Mouse (Mus musculus) liver, embryonic 14.5 days (tissue): ENCODE results near the gene Zfp202. TPM values are rescaled to one million over a fixed set of nuclear protein-coding genes. Genes with fewer than 3 reads are reported as not detected.

Experiments used
- ATAC-seq: fragments of 200-750 bp; cut with Nextera tagmentation; 2 replicates; pipeline ENCODE4 v1.8.0; 2017; ENCODE audit warnings: moderate number of reproducible peaks, mild to moderate bottlenecking, moderate library complexity; ENCODE audit not compliant: insufficient read depth
- DNase-seq, 3 experiments: peaks; one replicate each; pipeline ENCODE4 v3.0.0-alpha.2; 2012 to 2013; ENCODE audit warnings: low read depth in 3 of 3, low spot score in 3 of 3
- H3K27ac ChIP-seq: fragments of 300-500 bp; sonication (generic); 2 replicates; pipeline ENCODE4 v1.5.1; 2014; ENCODE audit warnings: moderate library complexity, mild to moderate bottlenecking, control low read depth, inconsistent platforms
- H3K27me3 ChIP-seq: fragments of 300-500 bp; sonication (generic); 2 replicates; pipeline ENCODE4 v1.6.1; 2014; ENCODE audit warnings: mild to moderate bottlenecking, low read length, moderate library complexity; ENCODE audit not compliant: control insufficient read depth, insufficient read depth
- H3K36me3 ChIP-seq: fragments of 300-500 bp; sonication (generic); replicated peaks from 2 replicates; pipeline ENCODE4 v1.6.1; 2014; ENCODE audit warnings: low read depth; ENCODE audit not compliant: control insufficient read depth, insufficient read depth
- H3K4me1 ChIP-seq, 2 experiments: fragments of 200-500 bp in 1 of 2; fragments of 300-500 bp in 1 of 2; sonication (generic) in 1 of 2; replicated peaks; 2 replicates each; pipeline ENCODE4 v1.6.1; 2012 to 2014; ENCODE audit warnings: antibody characterized with exemption in 1 of 2, inconsistent platforms in 1 of 2, low read length in 1 of 2; ENCODE audit not compliant: control insufficient read depth in 2 of 2, insufficient read depth in 2 of 2
- H3K4me2 ChIP-seq: fragments of 300-500 bp; sonication (generic); 2 replicates; pipeline ENCODE4 v1.6.1; 2014; ENCODE audit warnings: low read depth, mild to moderate bottlenecking, control low read depth, moderate library complexity
- H3K4me3 ChIP-seq, 2 experiments: fragments of 200-500 bp in 1 of 2; fragments of 300-500 bp in 1 of 2; sonication (generic) in 1 of 2; 2 replicates each; pipeline ENCODE4 v1.5.1; 2012 to 2014; ENCODE audit warnings: low read depth in 2 of 2, low read length in 2 of 2, mild to moderate bottlenecking in 2 of 2, control low read depth in 1 of 2, inconsistent platforms in 1 of 2, moderate library complexity in 1 of 2; ENCODE audit not compliant: insufficient read depth in 1 of 2
- H3K9ac ChIP-seq: fragments of 300-500 bp; sonication (generic); replicated peaks from 2 replicates; pipeline ENCODE4 v1.6.1; 2014; ENCODE audit warnings: mild to moderate bottlenecking, control low read depth, moderate library complexity
- H3K9me3 ChIP-seq: fragments of 300-500 bp; sonication (generic); 2 replicates; pipeline ENCODE4 v1.6.1; 2016; ENCODE audit warnings: low read length, mixed read lengths; ENCODE audit not compliant: control insufficient read depth
- CTCF ChIP-seq: IDR thresholded peaks from 2 replicates; pipeline ENCODE4 v1.5.1; 2016; ENCODE audit warnings: antibody characterized with exemption, low read depth, control low read depth
- EP300 ChIP-seq: IDR thresholded peaks from 2 replicates; pipeline ENCODE4 v1.6.1; 2016; ENCODE audit warnings: antibody characterized with exemption, low read depth
- WGBS: fragments of 180-500 bp; shearing (Covaris S2); extraction: QIAGEN DNeasy Blood & Tissue Kit; methylation state at CpG from one replicate; pipeline ENCODE4 v1.1.7; 2014; ENCODE audit not compliant: insufficient replicate concordance; 5-methylcytosine and 5-hydroxymethylcytosine counted together
- polyA plus RNA-seq, 2 experiments: library from polyadenylated mRNA; depleted of rRNA in 1 of 2; stranded (reverse) in 1 of 2; unstranded in 1 of 2; fragments of >200 nt; fragmentation: Nextera tagmentation in 1 of 2; extraction: Ambion mirVana in 1 of 2; gene quantifications; 2 replicates each; pipeline versions ENCODE4 v1.2.1 to v1.2.3; 2012 to 2014

Gene Zfp202
- polyA plus RNA-seq, 2 experiments, result 0.57 to 0.74 TPM

DNA sequence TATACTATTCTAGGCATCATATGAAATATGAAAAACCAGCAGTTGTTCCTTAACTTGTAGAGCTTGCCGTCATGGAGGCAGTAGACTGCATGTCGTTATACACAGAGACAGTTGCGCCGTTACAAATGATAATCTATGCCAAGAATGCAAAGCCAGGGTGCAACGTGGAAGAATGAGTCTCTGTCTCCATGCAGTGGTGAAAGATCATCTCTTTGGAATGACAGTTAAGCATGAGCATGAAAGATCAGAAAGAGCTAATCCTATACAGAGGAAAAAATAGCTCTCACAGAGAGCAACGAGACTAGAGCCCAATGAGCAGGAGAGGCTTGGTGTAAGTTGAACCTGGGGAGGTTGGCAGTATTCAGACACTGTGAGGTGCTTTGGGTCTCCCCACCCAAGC lies 54.6 kb downstream of the Zfp202 start:
- Histone ChIP-seq H3K9me3 (no peaks in the 10 kb centered on the region), H3K4me1 (no peaks in the 10 kb centered on the region; a peak in 1 of 4 replicates), H3K4me2 (no peak overlapping the region), H3K9ac (no peak overlapping the region), H3K36me3 (no peaks in the 10 kb centered on the region), H3K27me3 (no peaks in the 10 kb centered on the region), H3K27ac (no peak overlapping the region), H3K4me3 (no peak overlapping the region)
- 68% methylated on average over 6 of the region's 6 CpGs for WGBS
- DNase-seq (no peak), ATAC-seq (no peak)
- TF ChIP-seq EP300 (no peak), CTCF (no peak)

DNA sequence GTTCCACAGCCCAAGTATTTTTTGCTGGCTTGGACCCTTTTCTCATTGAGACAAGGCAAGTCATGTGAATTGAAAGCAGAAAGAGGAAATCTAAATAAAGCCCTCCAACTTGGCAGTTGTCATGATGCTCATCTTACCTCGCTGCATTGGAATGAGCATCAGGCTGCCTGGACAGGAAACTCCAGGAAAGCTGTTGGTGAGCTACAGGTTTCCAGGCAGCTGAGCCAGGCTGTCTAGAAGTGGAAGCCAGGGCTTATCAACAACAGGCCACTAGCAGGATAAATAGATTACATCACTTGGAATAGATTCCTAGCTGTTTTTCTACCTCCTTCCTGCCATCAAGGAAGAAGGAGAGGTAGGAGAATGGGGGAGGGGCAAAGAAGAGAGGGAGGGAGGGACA lies 57.0 kb downstream of the Zfp202 start:
- no peaks in the 10 kb centered on the region for H3K9me3 ChIP-seq
- H3K36me3 ChIP-seq, result no peaks in the 10 kb centered on the region
- no peak for TF ChIP-seq EP300
- no peak for TF ChIP-seq CTCF
- 11% methylated on average over 1 of the region's 1 CpGs for WGBS
- H3K27ac ChIP-seq, result no peak overlapping the region
- H3K4me1 ChIP-seq, result no peaks in the 10 kb centered on the region
- no peak overlapping the region for H3K9ac ChIP-seq
- no peak overlapping the region for H3K4me2 ChIP-seq
- no peak overlapping the region for H3K4me3 ChIP-seq
- ATAC-seq (no peak), DNase-seq (no peak)
- H3K27me3 ChIP-seq, result no peaks in the 10 kb centered on the region

DNA sequence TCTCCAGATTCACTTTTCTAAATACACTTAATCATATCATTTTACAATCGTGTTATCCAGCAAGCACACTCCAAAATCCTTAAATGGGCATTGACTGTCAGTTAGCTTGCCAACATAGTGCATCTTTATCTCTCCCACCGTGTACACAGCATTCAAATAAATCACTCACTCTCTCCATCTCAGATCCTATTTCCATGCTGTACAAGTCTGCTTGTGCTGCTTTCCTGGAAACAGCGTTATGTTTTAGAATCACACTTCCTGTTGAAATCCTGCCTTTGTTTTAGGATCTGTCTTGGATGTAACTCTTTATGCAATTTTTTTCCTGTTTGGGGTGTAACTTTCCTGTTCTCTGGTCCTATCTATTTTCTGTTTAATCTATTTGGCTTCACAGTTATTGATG lies 60.3 kb downstream of the Zfp202 start:
- DNase-seq, result no peak
- Histone ChIP-seq H3K9me3 (no peaks in the 10 kb centered on the region), H3K27me3 (no peaks in the 10 kb centered on the region), H3K36me3 (no peaks in the 10 kb centered on the region), H3K4me1 (no peaks in the 10 kb centered on the region), H3K9ac (no peak overlapping the region), H3K4me3 (no peak overlapping the region), H3K27ac (no peak overlapping the region), H3K4me2 (no peak overlapping the region)
- no peak for TF ChIP-seq CTCF
- TF ChIP-seq EP300, result no peak
- WGBS, result 28% methylated on average over 3 of the region's 3 CpGs
- no peak for ATAC-seq

Other genes starting within 250 kb of the Zfp202 start
- not detected in 2 replicates for gene Olfr975, start 240.3 kb upstream of the Zfp202 start, polyA plus RNA-seq (2012; rRNA removed)
- not detected in 2 replicates for gene Olfr975, start 240.3 kb upstream of the Zfp202 start, polyA plus RNA-seq (2014; fragmentation: Nextera tagmentation; extraction: Ambion mirVana)
- not detected in 2 replicates for gene Olfr976, start 231.2 kb upstream of the Zfp202 start, polyA plus RNA-seq (2012; rRNA removed)
- gene Olfr976, start 231.2 kb upstream of the Zfp202 start, polyA plus RNA-seq (2014; fragmentation: Nextera tagmentation; extraction: Ambion mirVana), result not detected in 2 replicates
- gene Olfr978, start 200.2 kb upstream of the Zfp202 start, polyA plus RNA-seq (2012; rRNA removed), result not detected in 2 replicates
- gene Olfr978, start 200.2 kb upstream of the Zfp202 start, polyA plus RNA-seq (2014; fragmentation: Nextera tagmentation; extraction: Ambion mirVana), result not detected in 2 replicates
- not detected in 2 replicates for gene Olfr979, start 188.9 kb upstream of the Zfp202 start, polyA plus RNA-seq (2012; rRNA removed)
- not detected in 2 replicates for gene Olfr979, start 188.9 kb upstream of the Zfp202 start, polyA plus RNA-seq (2014; fragmentation: Nextera tagmentation; extraction: Ambion mirVana)
- not detected in 2 replicates for gene Olfr980, start 182.7 kb upstream of the Zfp202 start, polyA plus RNA-seq (2012; rRNA removed)
- not detected in 2 replicates for gene Olfr980, start 182.7 kb upstream of the Zfp202 start, polyA plus RNA-seq (2014; fragmentation: Nextera tagmentation; extraction: Ambion mirVana)
- not detected in 2 replicates for gene Olfr981, start 170.9 kb upstream of the Zfp202 start, polyA plus RNA-seq (2012; rRNA removed)
- gene Olfr981, start 170.9 kb upstream of the Zfp202 start, polyA plus RNA-seq (2014; fragmentation: Nextera tagmentation; extraction: Ambion mirVana), result not detected in 2 replicates
- gene Olfr982, start 118.5 kb upstream of the Zfp202 start, polyA plus RNA-seq (2012; rRNA removed), result not detected in 2 replicates
- gene Olfr982, start 118.5 kb upstream of the Zfp202 start, polyA plus RNA-seq (2014; fragmentation: Nextera tagmentation; extraction: Ambion mirVana), result not detected in 2 replicates
- not detected in 2 replicates for gene Olfr983, start 98.7 kb upstream of the Zfp202 start, polyA plus RNA-seq (2012; rRNA removed)
- gene Olfr983, start 98.7 kb upstream of the Zfp202 start, polyA plus RNA-seq (2014; fragmentation: Nextera tagmentation; extraction: Ambion mirVana), result not detected in 2 replicates
- not detected in 2 replicates for gene Olfr984, start 78.1 kb upstream of the Zfp202 start, polyA plus RNA-seq (2012; rRNA removed)
- not detected in 2 replicates for gene Olfr984, start 78.1 kb upstream of the Zfp202 start, polyA plus RNA-seq (2014; fragmentation: Nextera tagmentation; extraction: Ambion mirVana)
- gene Olfr985, start 62.1 kb upstream of the Zfp202 start, polyA plus RNA-seq (2012; rRNA removed), result not detected in 2 replicates
- gene Olfr985, start 62.1 kb upstream of the Zfp202 start, polyA plus RNA-seq (2014; fragmentation: Nextera tagmentation; extraction: Ambion mirVana), result not detected in 2 replicates
- not detected in 2 replicates for gene Tmem225, start 44.2 kb upstream of the Zfp202 start, polyA plus RNA-seq (2012; rRNA removed)
- not detected in 2 replicates for gene Tmem225, start 44.2 kb upstream of the Zfp202 start, polyA plus RNA-seq (2014; fragmentation: Nextera tagmentation; extraction: Ambion mirVana)
- gene Olfr986, start 11.4 kb upstream of the Zfp202 start, polyA plus RNA-seq (2012; rRNA removed), result not detected in 2 replicates
- not detected in 2 replicates for gene Olfr986, start 11.4 kb upstream of the Zfp202 start, polyA plus RNA-seq (2014; fragmentation: Nextera tagmentation; extraction: Ambion mirVana)
- gene Scn3b, start 76.9 kb downstream of the Zfp202 start, polyA plus RNA-seq (2012; rRNA removed), result 0.01 and 0.09 TPM in 2 replicates
- gene Scn3b, start 76.9 kb downstream of the Zfp202 start, polyA plus RNA-seq (2014; fragmentation: Nextera tagmentation; extraction: Ambion mirVana), result 0.06 TPM in 1 of 2 replicates, not detected in the other